Mouse (Mus musculus): ENCODE results near the gene Gm9958.

The Gm9958 gene

GRCm38 (mm10) chr5:90405210-90405609, 38.2 kb downstream of the Gm9958 start:
- peak in 1 of 2 experiments; percentile 63 for DNase-seq (ENCODE audit: low spot score in 2 of 2)

- DNase-seq (ENCODE audit: low spot score in 2 of 2): no peak
Measured at GRCm38 (mm10) chr5:90414142-90414924, 47.3 kb downstream of the Gm9958 start.

DNA sequence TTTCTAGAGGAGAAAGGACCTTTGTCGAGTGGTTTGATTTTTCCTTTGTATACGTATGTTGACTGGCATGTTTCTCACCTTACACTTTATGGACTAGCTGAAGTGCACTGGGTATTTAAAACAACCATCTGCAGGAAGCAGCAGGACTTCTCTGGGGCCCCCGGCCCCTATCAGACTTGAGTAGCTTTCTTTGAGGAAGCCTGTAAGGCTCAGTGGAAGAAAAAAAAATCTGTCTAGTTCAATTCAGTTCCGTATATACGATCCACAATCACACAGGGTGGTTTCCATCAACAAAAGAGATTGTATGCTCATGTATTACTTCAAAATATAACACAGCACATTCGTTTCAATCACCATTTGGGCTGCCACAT, 47.9 kb downstream of the Gm9958 start:
- DNase-seq (ENCODE audit: low spot score in 2 of 2): no peak

All from left cerebral cortex, adult 9 months (tissue).